Mouse (Mus musculus) intestine, embryonic 15.5 days (tissue): ENCODE data around the gene Add2. TPM values are rescaled to one million over a fixed set of nuclear protein-coding genes. Genes with fewer than 3 reads are reported as not detected.

ENCODE experiments used
- ATAC-seq: fragments of 200-750 bp; cut with Nextera tagmentation; 2 replicates; pipeline ENCODE4 v1.8.0; 2017; ENCODE audit warnings: moderate TSS enrichment, moderate library complexity
- H3K27ac ChIP-seq: fragments of 300-500 bp; sonication (generic); 2 replicates; pipeline ENCODE4 v1.5.1; 2015; ENCODE audit warnings: mild to moderate bottlenecking, inconsistent platforms
- H3K27me3 ChIP-seq: fragments of 300-500 bp; sonication (generic); replicated peaks from 2 replicates; pipeline ENCODE4 v1.6.1; 2015; ENCODE audit warnings: inconsistent platforms
- H3K36me3 ChIP-seq: fragments of 300-500 bp; sonication (generic); 2 replicates; pipeline ENCODE4 v1.6.1; 2015; ENCODE audit warnings: inconsistent platforms
- H3K4me1 ChIP-seq: fragments of 300-500 bp; sonication (generic); replicated peaks from 2 replicates; pipeline ENCODE4 v1.6.1; 2015; ENCODE audit warnings: inconsistent platforms
- H3K4me2 ChIP-seq: fragments of 300-500 bp; sonication (generic); replicated peaks from 2 replicates; pipeline ENCODE4 v1.6.1; 2015; ENCODE audit warnings: mild to moderate bottlenecking, inconsistent platforms
- H3K4me3 ChIP-seq: fragments of 300-500 bp; sonication (generic); replicated peaks from 2 replicates; pipeline ENCODE4 v1.5.1; 2015; ENCODE audit warnings: inconsistent platforms
- H3K9ac ChIP-seq: fragments of 300-500 bp; sonication (generic); 2 replicates; pipeline ENCODE4 v1.6.1; 2015; ENCODE audit warnings: inconsistent platforms
- H3K9me3 ChIP-seq: fragments of 300-500 bp; sonication (generic); 2 replicates; pipeline ENCODE4 v1.6.1; 2016; ENCODE audit warnings: inconsistent platforms
- WGBS: fragments of 180-500 bp; shearing (Covaris S2); methylation state at CpG from one replicate; pipeline ENCODE4 v1.1.7; 2015; 5-methylcytosine and 5-hydroxymethylcytosine counted together
- polyA plus RNA-seq: library from polyadenylated mRNA; unstranded; fragments of >200 nt; fragmentation: Nextera tagmentation; extraction: Ambion mirVana; gene quantifications from 2 replicates; pipeline ENCODE4 v1.2.1, GENCODE M21; 2015

Gene Add2
- polyA plus RNA-seq, 1 experiment from 2014 or later = 7.6 TPM

DNA sequence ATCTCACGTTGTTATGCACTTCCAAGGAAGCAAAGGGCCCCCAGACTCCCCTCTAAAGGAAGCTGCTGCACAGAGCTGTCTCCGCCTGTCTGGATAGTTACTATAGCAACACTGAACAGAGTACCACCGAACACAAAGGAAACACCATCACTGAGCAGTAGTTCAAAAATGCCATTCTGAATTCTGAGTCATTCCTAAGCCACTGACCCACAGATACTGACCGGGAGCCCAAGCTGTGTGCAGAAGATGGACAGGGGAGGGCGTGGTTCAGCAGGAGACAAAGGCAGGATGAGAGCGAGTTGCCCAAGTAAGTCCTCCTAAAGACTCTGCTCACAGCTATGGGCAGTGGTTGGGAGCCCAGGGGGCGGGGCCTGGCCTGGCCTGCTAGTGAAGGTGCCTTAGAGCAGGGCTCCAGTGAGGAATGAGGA is 23.6 kb downstream of the Add2 start:
- ATAC-seq = 0 out of 2 replicates have a peak, but pooled peaks have one; percentile 37
- Histone ChIP-seq H3K4me1 (peaks cover 8% of the 10 kb centered on the region), H3K4me2 (no peak overlapping the region), H3K27me3 (no peaks in the 10 kb centered on the region), H3K27ac (no peak overlapping the region), H3K9me3 (no peaks in the 10 kb centered on the region), H3K36me3 (no peaks in the 10 kb centered on the region), H3K9ac (no peak overlapping the region), H3K4me3 (no peak overlapping the region)
- 24% methylated on average over 7 of the region's 7 CpGs for WGBS

GRCm38 (mm10) chr6:86052556-86052955 is 24.1 kb downstream of the Add2 start:
- 27% methylated on average over 4 of the region's 4 CpGs for WGBS
- no peak overlapping the region for H3K27ac ChIP-seq
- H3K27me3 ChIP-seq = no peaks in the 10 kb centered on the region
- no peak overlapping the region for H3K4me2 ChIP-seq
- H3K36me3 ChIP-seq = no peaks in the 10 kb centered on the region
- no peak overlapping the region for H3K9ac ChIP-seq
- H3K9me3 ChIP-seq = no peaks in the 10 kb centered on the region
- peaks cover 8% of the 10 kb centered on the region for H3K4me1 ChIP-seq
- no peak for ATAC-seq
- H3K4me3 ChIP-seq = no peak overlapping the region

DNA sequence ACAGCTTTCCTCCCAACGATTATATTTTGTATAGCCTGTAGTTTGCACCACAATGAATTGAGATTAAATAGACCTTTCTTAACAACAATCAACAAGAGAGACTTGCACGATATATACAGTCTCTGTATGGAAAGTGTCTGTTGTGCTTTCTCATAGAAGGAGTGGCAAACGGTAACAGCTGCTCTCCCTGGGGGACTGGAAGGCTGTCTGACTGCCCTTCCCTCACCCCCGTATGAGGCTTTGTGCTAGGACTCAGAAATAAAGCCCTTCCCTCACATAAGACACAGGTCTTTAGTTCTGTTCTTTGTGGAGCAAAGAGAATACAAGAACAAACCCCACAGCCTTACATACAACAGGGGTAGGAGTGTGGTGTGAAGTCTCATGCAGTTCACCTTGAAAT is 24.6 kb downstream of the Add2 start:
- Histone ChIP-seq H3K27ac (no peak overlapping the region), H3K9me3 (no peaks in the 10 kb centered on the region), H3K36me3 (no peaks in the 10 kb centered on the region), H3K27me3 (no peaks in the 10 kb centered on the region), H3K4me1 (peaks cover 8% of the 10 kb centered on the region), H3K9ac (no peak overlapping the region), H3K4me3 (no peak overlapping the region), H3K4me2 (no peak overlapping the region)
- 45% methylated on average over 4 of the region's 4 CpGs for WGBS
- no peak for ATAC-seq

GRCm38 (mm10) chr6:86053594-86053993 is 25.1 kb downstream of the Add2 start:
- no peak for ATAC-seq

DNA sequence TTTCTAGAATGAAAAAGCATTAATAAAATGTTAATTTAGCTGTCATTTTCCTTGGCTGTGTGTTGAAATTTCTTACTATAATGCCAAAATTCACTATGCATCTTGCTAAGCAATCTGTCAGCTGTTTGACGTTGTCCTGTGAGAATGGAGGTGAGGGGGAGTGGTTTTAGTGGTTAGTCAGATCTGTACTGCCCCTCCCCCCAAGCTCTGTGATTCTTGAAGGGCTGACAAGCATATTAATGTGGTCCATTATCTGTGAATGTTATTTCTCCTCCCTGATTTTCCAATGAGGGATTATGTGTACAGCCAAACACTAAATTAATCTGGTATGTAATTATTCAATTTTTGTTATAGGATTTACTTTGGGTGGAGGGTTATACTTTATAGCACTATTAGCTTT is 30.0 kb downstream of the Add2 start:
- Histone ChIP-seq H3K4me2 (no peak overlapping the region), H3K9me3 (no peaks in the 10 kb centered on the region), H3K27me3 (no peaks in the 10 kb centered on the region), H3K4me3 (no peak overlapping the region), H3K9ac (no peak overlapping the region), H3K27ac (no peak overlapping the region), H3K36me3 (no peaks in the 10 kb centered on the region), H3K4me1 (no peaks in the 10 kb centered on the region)
- no peak for ATAC-seq
- 0% methylated on average over 1 of the region's 1 CpGs for WGBS

More at GRCm38 (mm10) chr6:86053594-86053993, 25.1 kb downstream of the Add2 start:
- Histone ChIP-seq H3K27me3 (no peaks in the 10 kb centered on the region), H3K9ac (no peak overlapping the region), H3K4me2 (no peak overlapping the region), H3K9me3 (no peaks in the 10 kb centered on the region), H3K27ac (no peak overlapping the region), H3K4me1 (peaks cover 8% of the 10 kb centered on the region), H3K36me3 (no peaks in the 10 kb centered on the region), H3K4me3 (no peak overlapping the region)
- 74% methylated on average over 5 of the region's 5 CpGs for WGBS

GRCm38 (mm10) chr6:86059151-86059853 is 30.8 kb downstream of the Add2 start:
- H3K4me1 ChIP-seq = no peaks in the 10 kb centered on the region
- no peaks in the 10 kb centered on the region for H3K9me3 ChIP-seq
- H3K4me3 ChIP-seq = no peak overlapping the region
- no peaks in the 10 kb centered on the region for H3K27me3 ChIP-seq
- no peak for ATAC-seq
- H3K27ac ChIP-seq = no peak overlapping the region
- 33% methylated on average over 7 of the region's 7 CpGs for WGBS
- no peak overlapping the region for H3K4me2 ChIP-seq
- H3K9ac ChIP-seq = no peak overlapping the region
- no peaks in the 10 kb centered on the region for H3K36me3 ChIP-seq

GRCm38 (mm10) chr6:86060170-86060569 is 31.7 kb downstream of the Add2 start:
- H3K4me3 ChIP-seq = no peak overlapping the region
- WGBS = 91% methylated on average over 3 of the region's 3 CpGs
- no peaks in the 10 kb centered on the region for H3K4me1 ChIP-seq
- no peak overlapping the region for H3K9ac ChIP-seq
- no peak for ATAC-seq
- H3K9me3 ChIP-seq = no peaks in the 10 kb centered on the region
- H3K4me2 ChIP-seq = no peak overlapping the region
- no peaks in the 10 kb centered on the region for H3K27me3 ChIP-seq
- no peak overlapping the region for H3K27ac ChIP-seq
- H3K36me3 ChIP-seq = no peaks in the 10 kb centered on the region

- Histone ChIP-seq H3K27me3 (no peaks in the 10 kb centered on the region), H3K4me1 (no peaks in the 10 kb centered on the region), H3K27ac (no peak overlapping the region), H3K36me3 (no peaks in the 10 kb centered on the region), H3K4me2 (no peak overlapping the region), H3K4me3 (no peak overlapping the region), H3K9ac (no peak overlapping the region), H3K9me3 (no peaks in the 10 kb centered on the region)
- no peak for ATAC-seq
- WGBS = 56% methylated on average over 5 of the region's 5 CpGs
These were observed 33.7 kb downstream of the Add2 start for GRCm38 (mm10) chr6:86062226-86062625.

DNA sequence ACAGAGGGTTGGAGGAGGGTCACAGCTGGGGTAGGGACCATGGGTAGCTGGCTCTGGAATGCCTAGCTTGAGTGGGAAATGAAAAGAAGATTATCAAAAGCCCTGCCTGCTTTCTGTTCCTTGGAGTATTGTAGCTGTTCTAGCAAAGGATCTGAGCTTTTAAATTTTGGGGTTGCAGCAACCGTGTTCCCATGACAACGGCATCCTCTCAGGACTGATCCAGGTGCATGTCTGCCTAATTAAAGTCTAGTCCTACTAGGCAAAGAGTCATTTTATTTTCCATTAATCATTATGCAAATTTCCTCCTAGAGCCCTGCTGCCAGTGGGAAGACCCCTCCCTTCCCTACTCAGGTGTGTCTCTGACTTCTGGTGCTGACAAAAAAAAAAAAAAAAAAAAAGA is 34.2 kb downstream of the Add2 start:
- Histone ChIP-seq H3K27ac (no peak overlapping the region), H3K9ac (no peak overlapping the region), H3K27me3 (no peaks in the 10 kb centered on the region), H3K4me1 (no peaks in the 10 kb centered on the region), H3K4me2 (no peak overlapping the region), H3K4me3 (no peak overlapping the region), H3K36me3 (no peaks in the 10 kb centered on the region), H3K9me3 (no peaks in the 10 kb centered on the region)
- no peak for ATAC-seq
- 90% methylated on average over 2 of the region's 2 CpGs for WGBS

DNA sequence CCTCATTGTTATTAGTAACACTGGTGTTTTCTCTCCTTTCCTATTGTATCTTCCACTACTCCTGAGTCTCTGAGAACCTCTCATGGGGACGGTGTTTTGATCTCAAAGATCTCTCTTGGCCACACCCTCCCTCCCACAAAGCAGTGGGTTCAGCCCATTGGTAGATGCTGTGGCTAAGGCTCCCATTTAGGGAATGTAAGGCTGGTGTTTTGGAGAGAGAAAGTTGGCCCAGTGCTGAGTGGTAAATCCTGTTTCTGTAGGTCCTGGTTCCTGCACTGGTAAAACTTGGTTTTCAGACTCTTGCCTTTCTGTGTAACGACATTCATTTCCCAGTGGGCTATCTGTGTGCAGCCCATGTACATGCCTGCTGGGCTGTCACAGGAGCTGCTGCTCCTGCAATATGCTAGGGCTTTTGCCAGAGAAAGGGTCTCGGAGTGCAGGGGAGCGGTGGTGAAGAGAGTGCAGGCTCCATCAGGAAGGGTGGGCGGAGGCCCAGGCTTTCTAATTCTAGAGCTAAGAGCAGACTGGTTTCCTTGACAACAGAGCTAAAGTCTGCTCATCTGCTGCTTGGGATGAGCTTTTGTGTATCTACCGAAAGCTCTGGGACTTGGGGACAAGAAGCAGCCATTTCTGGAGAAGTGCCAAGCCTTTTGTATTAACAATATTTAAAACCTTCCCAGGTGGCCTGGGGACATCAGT is 36.0 kb downstream of the Add2 start:
- WGBS = 52% methylated on average over 6 of the region's 6 CpGs
- Histone ChIP-seq H3K4me1 (no peaks in the 10 kb centered on the region), H3K27ac (no peak overlapping the region), H3K4me2 (no peak overlapping the region), H3K9me3 (no peaks in the 10 kb centered on the region), H3K4me3 (no peak overlapping the region), H3K9ac (no peak overlapping the region), H3K36me3 (no peaks in the 10 kb centered on the region), H3K27me3 (no peaks in the 10 kb centered on the region)
- ATAC-seq = no peak

- WGBS = 84% methylated on average over 6 of the region's 6 CpGs
- no peak for ATAC-seq
- Histone ChIP-seq H3K9me3 (no peaks in the 10 kb centered on the region), H3K27ac (no peak overlapping the region), H3K4me2 (no peak overlapping the region), H3K36me3 (no peaks in the 10 kb centered on the region), H3K27me3 (no peaks in the 10 kb centered on the region), H3K4me1 (no peaks in the 10 kb centered on the region), H3K9ac (no peak overlapping the region), H3K4me3 (no peak overlapping the region)
These were observed 38.2 kb downstream of the Add2 start for GRCm38 (mm10) chr6:86066727-86067126.

DNA sequence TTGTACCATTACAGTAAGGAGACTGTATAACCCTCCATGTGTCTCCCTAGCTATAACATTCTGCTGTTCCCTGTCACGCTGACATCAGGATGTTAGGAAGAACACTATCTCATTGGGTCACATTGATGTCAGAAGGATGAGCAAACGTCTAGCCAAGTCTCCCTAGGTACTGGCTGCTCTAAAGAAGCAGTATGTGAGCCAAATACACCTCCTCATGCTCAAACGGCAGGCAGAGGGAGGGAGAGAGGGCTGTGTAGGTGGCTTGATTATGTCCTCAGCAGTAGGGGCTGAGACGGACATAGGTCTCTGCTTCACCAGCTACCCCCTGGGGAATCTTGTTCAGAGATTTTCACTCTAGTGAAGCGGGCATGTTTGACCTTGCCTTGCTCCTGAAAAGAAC is 38.7 kb downstream of the Add2 start:
- ATAC-seq = no peak
- H3K4me1 ChIP-seq = no peaks in the 10 kb centered on the region
- H3K9ac ChIP-seq = no peak overlapping the region
- no peak overlapping the region for H3K4me2 ChIP-seq
- no peaks in the 10 kb centered on the region for H3K9me3 ChIP-seq
- H3K36me3 ChIP-seq = no peaks in the 10 kb centered on the region
- no peak overlapping the region for H3K4me3 ChIP-seq
- whole genome bisulfite sequencing = 64% methylated on average over 5 of the region's 5 CpGs
- H3K27me3 ChIP-seq = no peaks in the 10 kb centered on the region
- no peak overlapping the region for H3K27ac ChIP-seq

GRCm38 (mm10) chr6:86069009-86069408 is 40.5 kb downstream of the Add2 start:
- WGBS = 66% methylated on average over 5 of the region's 5 CpGs

More at GRCm38 (mm10) chr6:86069009-86069408, 40.5 kb downstream of the Add2 start:
- Histone ChIP-seq H3K36me3 (no peaks in the 10 kb centered on the region), H3K27me3 (no peaks in the 10 kb centered on the region), H3K27ac (no peak overlapping the region), H3K4me1 (no peaks in the 10 kb centered on the region), H3K9ac (no peak overlapping the region), H3K4me2 (no peak overlapping the region), H3K4me3 (no peak overlapping the region), H3K9me3 (no peaks in the 10 kb centered on the region)
- no peak for ATAC-seq
